Mouse (Mus musculus): ENCODE data around the gene Sdf2l1.

GRCm38 (mm10) chr16:17082121-17082792 lies 49.9 kb downstream of the Sdf2l1 start:
- no peak for TF ChIP-seq POLR2A (IDR thresholded peaks at IDR 0.05; ENCODE audit: borderline replicate concordance, control insufficient read depth, low read depth, low read length)
- TF ChIP-seq CTCF (IDR thresholded peaks at IDR 0.05; ENCODE audit: control insufficient read depth, insufficient read depth, low read length), result no peak

Data from bone marrow, adult 2 months (tissue).